Mouse (Mus musculus) monocyte, adult 59 days (primary cell): ENCODE results near the gene 1700113H08Rik. TPM values are rescaled to one million over a fixed set of nuclear protein-coding genes. Genes with fewer than 3 reads are reported as not detected.

Source experiments
- total RNA-seq, 2 experiments: library from RNA; stranded (reverse); gene quantifications; one replicate each; pipeline ENCODE4 v1.2.4; 2023

1700113H08Rik gene
- not detected for total RNA-seq

GRCm38 (mm10) chr10:87057500-87058250 is at the start of gene 1700113H08Rik:
Gene 1700113H08Rik, plus strand, starts transcription at chr10:87058045.

Other genes starting within 250 kb of the 1700113H08Rik start
- gene Stab2, start 50.0 kb upstream of the 1700113H08Rik start, total RNA-seq, result 10 to 100 TPM; 66.6 to 85.4 TPM